Mouse (Mus musculus): Measurements from ENCODE around the gene Krt6b. TPM values are rescaled to one million over a fixed set of nuclear protein-coding genes. Genes with fewer than 3 reads are reported as not detected.
"Not testable (repeated sequence)": the region's sequence is repeated elsewhere in the genome, so short reads cannot be mapped to it uniquely, and the experiment has no call there.

Krt6b gene
- polyA plus RNA-seq, 1 experiment from 2014 or later: not detected

GRCm38 (mm10) chr15:101699866-101700265 lies 19.8 kb upstream of the Krt6b start:
- Histone ChIP-seq H3K4me3 (ENCODE audit: low read length) (no peak overlapping the region), H3K36me3 (ENCODE audit: insufficient read depth, low read length) (no peaks in the 10 kb centered on the region), H3K4me1 (ENCODE audit: insufficient read depth, low read length) (no peaks in the 10 kb centered on the region), H3K9ac (replicated peaks; ENCODE audit: low read length) (no peak overlapping the region), H3K27me3 (ENCODE audit: insufficient read depth, low read length) (no peaks in the 10 kb centered on the region), H3K4me2 (replicated peaks; ENCODE audit: low read depth, low read length) (no peak overlapping the region), H3K9me3 (ENCODE audit: low read length) (no peaks in the 10 kb centered on the region), H3K27ac (ENCODE audit: low read length) (no peak overlapping the region)
- WGBS: 74% methylated on average over 8 of the region's 8 CpGs
- ATAC-seq (ENCODE audit: low FRiP score, low TSS enrichment): no peak

GRCm38 (mm10) chr15:101699192-101699591 lies 19.1 kb upstream of the Krt6b start:
- H3K36me3 ChIP-seq (ENCODE audit: insufficient read depth, low read length): no peaks in the 10 kb centered on the region
- H3K27ac ChIP-seq (ENCODE audit: low read length): no peak overlapping the region
- 59% methylated on average over 3 of the region's 3 CpGs for WGBS
- no peaks in the 10 kb centered on the region for H3K27me3 ChIP-seq (ENCODE audit: insufficient read depth, low read length)
- no peaks in the 10 kb centered on the region for H3K4me1 ChIP-seq (ENCODE audit: insufficient read depth, low read length)
- no peak for ATAC-seq (ENCODE audit: low FRiP score, low TSS enrichment)
- no peaks in the 10 kb centered on the region for H3K9me3 ChIP-seq (ENCODE audit: low read length)
- no peak overlapping the region for H3K4me2 ChIP-seq (replicated peaks; ENCODE audit: low read depth, low read length)
- no peak overlapping the region for H3K9ac ChIP-seq (replicated peaks; ENCODE audit: low read length)
- H3K4me3 ChIP-seq (ENCODE audit: low read length): no peak overlapping the region

- ATAC-seq (ENCODE audit: low FRiP score, low TSS enrichment): no peak
- no peak overlapping the region for H3K27ac ChIP-seq (ENCODE audit: low read length)
- 70% methylated on average over 8 of the region's 8 CpGs for WGBS
- H3K36me3 ChIP-seq (ENCODE audit: insufficient read depth, low read length): no peaks in the 10 kb centered on the region
- no peaks in the 10 kb centered on the region for H3K9me3 ChIP-seq (ENCODE audit: low read length)
- H3K4me3 ChIP-seq (ENCODE audit: low read length): no peak overlapping the region
- no peaks in the 10 kb centered on the region for H3K4me1 ChIP-seq (ENCODE audit: insufficient read depth, low read length)
- no peak overlapping the region for H3K9ac ChIP-seq (replicated peaks; ENCODE audit: low read length)
- H3K4me2 ChIP-seq (replicated peaks; ENCODE audit: low read depth, low read length): no peak overlapping the region
- no peaks in the 10 kb centered on the region for H3K27me3 ChIP-seq (ENCODE audit: insufficient read depth, low read length)
These were observed 17.5 kb upstream of the Krt6b start for GRCm38 (mm10) chr15:101697326-101698188.

- WGBS: 88% methylated on average over 5 of the region's 5 CpGs
- H3K4me2 ChIP-seq (replicated peaks; ENCODE audit: low read depth, low read length): no peak within 1 kb of the TSS
- no peaks in the 10 kb centered on the region for H3K27me3 ChIP-seq (ENCODE audit: insufficient read depth, low read length)
- no peaks in the 10 kb centered on the region for H3K36me3 ChIP-seq (ENCODE audit: insufficient read depth, low read length)
- H3K4me1 ChIP-seq (ENCODE audit: insufficient read depth, low read length): no peaks in the 10 kb centered on the region
- H3K9me3 ChIP-seq (ENCODE audit: low read length): no peaks in the 10 kb centered on the region
- ATAC-seq (ENCODE audit: low FRiP score, low TSS enrichment): no peak
- H3K4me3 ChIP-seq (ENCODE audit: low read length): no peak within 1 kb of the TSS
- no peak within 1 kb of the TSS for H3K27ac ChIP-seq (ENCODE audit: low read length)
- H3K9ac ChIP-seq (replicated peaks; ENCODE audit: low read length): no peak within 1 kb of the TSS
These were observed 14.1 kb upstream of the Krt6b start, which contains the start of gene Krt6a for GRCm38 (mm10) chr15:101694207-101694606. Gene Krt6a, minus strand, starts transcription at chr15:101694307.

- H3K27ac ChIP-seq (ENCODE audit: low read length); H3K27me3 ChIP-seq (ENCODE audit: insufficient read depth, low read length); H3K4me3 ChIP-seq (ENCODE audit: low read length); H3K9ac ChIP-seq (replicated peaks; ENCODE audit: low read length); H3K9me3 ChIP-seq (ENCODE audit: low read length); H3K4me2 ChIP-seq (replicated peaks; ENCODE audit: low read depth, low read length); H3K36me3 ChIP-seq (ENCODE audit: insufficient read depth, low read length); H3K4me1 ChIP-seq (ENCODE audit: insufficient read depth, low read length): not testable (repeated sequence)
- 52% methylated on average over 5 of the region's 5 CpGs for WGBS
- peak; percentile 51; the same call in 1 of the 2 replicates for ATAC-seq (ENCODE audit: low FRiP score, low TSS enrichment)
These were observed 10.4 kb upstream of the Krt6b start for GRCm38 (mm10) chr15:101690460-101690859.

- Histone ChIP-seq H3K4me1 (ENCODE audit: insufficient read depth, low read length) (no peaks in the 10 kb centered on the region), H3K36me3 (ENCODE audit: insufficient read depth, low read length) (no peaks in the 10 kb centered on the region), H3K27me3 (ENCODE audit: insufficient read depth, low read length) (no peaks in the 10 kb centered on the region), H3K4me2 (replicated peaks; ENCODE audit: low read depth, low read length) (no peak overlapping the region), H3K9ac (replicated peaks; ENCODE audit: low read length) (no peak overlapping the region), H3K4me3 (ENCODE audit: low read length) (no peak overlapping the region), H3K27ac (ENCODE audit: low read length) (no peak overlapping the region), H3K9me3 (ENCODE audit: low read length) (no peaks in the 10 kb centered on the region)
- 60% methylated on average over 2 of the region's 2 CpGs for WGBS
- ATAC-seq (ENCODE audit: low FRiP score, low TSS enrichment): no peak
These were observed 8.1 kb upstream of the Krt6b start for GRCm38 (mm10) chr15:101688161-101688560.

- H3K9me3 ChIP-seq (ENCODE audit: low read length): no peaks in the 10 kb centered on the region
- no peaks in the 10 kb centered on the region for H3K4me1 ChIP-seq (ENCODE audit: insufficient read depth, low read length)
- no peaks in the 10 kb centered on the region for H3K27me3 ChIP-seq (ENCODE audit: insufficient read depth, low read length)
- no peak overlapping the region for H3K9ac ChIP-seq (replicated peaks; ENCODE audit: low read length)
- ATAC-seq (ENCODE audit: low FRiP score, low TSS enrichment): no peak
- no peak overlapping the region for H3K4me3 ChIP-seq (ENCODE audit: low read length)
- H3K4me2 ChIP-seq (replicated peaks; ENCODE audit: low read depth, low read length): no peak overlapping the region
- no peaks in the 10 kb centered on the region for H3K36me3 ChIP-seq (ENCODE audit: insufficient read depth, low read length)
- 65% methylated on average over 1 of the region's 1 CpGs for WGBS
- no peak overlapping the region for H3K27ac ChIP-seq (ENCODE audit: low read length)
These were observed 4.1 kb downstream of the Krt6b start for GRCm38 (mm10) chr15:101675978-101676377.

- Histone ChIP-seq H3K36me3 (ENCODE audit: insufficient read depth, low read length) (no peaks in the 10 kb centered on the region), H3K9ac (replicated peaks; ENCODE audit: low read length) (no peak overlapping the region), H3K4me3 (ENCODE audit: low read length) (no peak overlapping the region), H3K4me2 (replicated peaks; ENCODE audit: low read depth, low read length) (no peak overlapping the region), H3K27me3 (ENCODE audit: insufficient read depth, low read length) (no peaks in the 10 kb centered on the region), H3K27ac (ENCODE audit: low read length) (no peak overlapping the region), H3K4me1 (ENCODE audit: insufficient read depth, low read length) (no peaks in the 10 kb centered on the region), H3K9me3 (ENCODE audit: low read length) (no peaks in the 10 kb centered on the region)
- WGBS: 88% methylated on average over 5 of the region's 5 CpGs
- ATAC-seq (ENCODE audit: low FRiP score, low TSS enrichment): no peak
These were observed 27.3 kb downstream of the Krt6b start for GRCm38 (mm10) chr15:101652736-101653265.

GRCm38 (mm10) chr15:101647280-101647679 lies 32.8 kb downstream of the Krt6b start, which contains the start of gene Gm5478:
Gene Gm5478, minus strand, starts transcription at chr15:101647380.
- no peaks in the 10 kb centered on the region for H3K4me1 ChIP-seq (ENCODE audit: insufficient read depth, low read length)
- no peak within 1 kb of the TSS for H3K9ac ChIP-seq (replicated peaks; ENCODE audit: low read length)
- WGBS: 81% methylated on average over 3 of the region's 3 CpGs
- no peak within 1 kb of the TSS for H3K27ac ChIP-seq (ENCODE audit: low read length)
- H3K27me3 ChIP-seq (ENCODE audit: insufficient read depth, low read length): no peaks in the 10 kb centered on the region
- H3K9me3 ChIP-seq (ENCODE audit: low read length): no peaks in the 10 kb centered on the region
- no peak within 1 kb of the TSS for H3K4me3 ChIP-seq (ENCODE audit: low read length)
- ATAC-seq (ENCODE audit: low FRiP score, low TSS enrichment): no peak
- no peak within 1 kb of the TSS for H3K4me2 ChIP-seq (replicated peaks; ENCODE audit: low read depth, low read length)
- H3K36me3 ChIP-seq (ENCODE audit: insufficient read depth, low read length): no peaks in the 10 kb centered on the region

GRCm38 (mm10) chr15:101627884-101628283 lies 52.2 kb downstream of the Krt6b start, which contains the start of gene Gm5414:
Gene Gm5414, minus strand, starts transcription at chr15:101628188.
- H3K4me2 ChIP-seq (replicated peaks; ENCODE audit: low read depth, low read length): no peak within 1 kb of the TSS
- H3K4me3 ChIP-seq (ENCODE audit: low read length): no peak within 1 kb of the TSS
- no peaks in the 10 kb centered on the region for H3K4me1 ChIP-seq (ENCODE audit: insufficient read depth, low read length)
- no peaks in the 10 kb centered on the region; the same call in 1 of the 2 replicates for H3K27me3 ChIP-seq (ENCODE audit: insufficient read depth, low read length)
- WGBS: 82% methylated on average over 2 of the region's 2 CpGs
- H3K27ac ChIP-seq (ENCODE audit: low read length): no peak within 1 kb of the TSS
- no peak within 1 kb of the TSS for H3K9ac ChIP-seq (replicated peaks; ENCODE audit: low read length)
- ATAC-seq (ENCODE audit: low FRiP score, low TSS enrichment): no peak
- no peaks in the 10 kb centered on the region for H3K9me3 ChIP-seq (ENCODE audit: low read length)
- no peaks in the 10 kb centered on the region for H3K36me3 ChIP-seq (ENCODE audit: insufficient read depth, low read length)
